Mouse (Mus musculus) lung, postnatal 0 days (tissue): ENCODE results near the gene Usp2. TPM values are rescaled to one million over a fixed set of nuclear protein-coding genes. Genes with fewer than 3 reads are reported as not detected.

Experiments
- ATAC-seq: fragments of 200-750 bp; cut with Nextera tagmentation; 2 replicates; pipeline ENCODE4 v1.8.0; 2017; ENCODE audit warnings: moderate library complexity
- DNase-seq: peaks from one replicate; pipeline ENCODE4 v3.0.0-alpha.2; 2016; ENCODE audit warnings: low spot score
- H3K27ac ChIP-seq: fragments of 300-500 bp; sonication (generic); 2 replicates; pipeline ENCODE4 v1.5.1; 2014; ENCODE audit warnings: antibody characterized with exemption, mild to moderate bottlenecking, low read length, mixed read lengths
- H3K27me3 ChIP-seq: fragments of 300-500 bp; sonication (generic); replicated peaks from 2 replicates; pipeline ENCODE4 v1.6.1; 2014; ENCODE audit warnings: low read length, mixed read lengths; ENCODE audit not compliant: insufficient read depth
- H3K36me3 ChIP-seq: fragments of 300-500 bp; sonication (generic); 2 replicates; pipeline ENCODE4 v1.6.1; 2014; ENCODE audit warnings: low read length, mixed read lengths; ENCODE audit not compliant: insufficient read depth
- H3K4me1 ChIP-seq: fragments of 300-500 bp; sonication (generic); 2 replicates; pipeline ENCODE4 v1.6.1; 2014; ENCODE audit warnings: antibody characterized with exemption, low read depth, low read length, mixed read lengths; ENCODE audit not compliant: insufficient read depth
- H3K4me2 ChIP-seq: fragments of 300-500 bp; sonication (generic); replicated peaks from 2 replicates; pipeline ENCODE4 v1.6.1; 2014; ENCODE audit warnings: low read depth, mild to moderate bottlenecking, low read length, moderate library complexity, mixed read lengths
- H3K4me3 ChIP-seq: fragments of 300-500 bp; sonication (generic); 2 replicates; pipeline ENCODE4 v1.5.1; 2014; ENCODE audit warnings: low read depth, low read length
- H3K9ac ChIP-seq: fragments of 300-500 bp; sonication (generic); replicated peaks from 2 replicates; pipeline ENCODE4 v1.6.1; 2014; ENCODE audit warnings: low read depth, mild to moderate bottlenecking
- H3K9me3 ChIP-seq: fragments of 300-500 bp; sonication (generic); 2 replicates; pipeline ENCODE4 v1.6.1; 2016; ENCODE audit warnings: low read length, mixed read lengths
- CTCF ChIP-seq: IDR thresholded peaks from 2 replicates; pipeline ENCODE4 v1.5.1; 2016; ENCODE audit warnings: antibody characterized with exemption, mild to moderate bottlenecking
- EP300 ChIP-seq: IDR thresholded peaks from 2 replicates; pipeline ENCODE4 v1.6.1; 2016; ENCODE audit warnings: antibody characterized with exemption, mild to moderate bottlenecking, control low read depth
- WGBS: fragments of 180-500 bp; shearing (Covaris S2); extraction: QIAGEN DNeasy Blood & Tissue Kit; methylation state at CpG from one replicate; pipeline ENCODE4 v1.1.7; 2014; 5-methylcytosine and 5-hydroxymethylcytosine counted together
- polyA plus RNA-seq: library from polyadenylated mRNA; unstranded; fragments of >200 nt; fragmentation: Nextera tagmentation; extraction: Ambion mirVana; gene quantifications from 2 replicates; pipeline ENCODE4 v1.2.1, GENCODE M21; 2015

The Usp2 gene
- polyA plus RNA-seq, 1 experiment from 2014 or later = 11.0 TPM

DNA sequence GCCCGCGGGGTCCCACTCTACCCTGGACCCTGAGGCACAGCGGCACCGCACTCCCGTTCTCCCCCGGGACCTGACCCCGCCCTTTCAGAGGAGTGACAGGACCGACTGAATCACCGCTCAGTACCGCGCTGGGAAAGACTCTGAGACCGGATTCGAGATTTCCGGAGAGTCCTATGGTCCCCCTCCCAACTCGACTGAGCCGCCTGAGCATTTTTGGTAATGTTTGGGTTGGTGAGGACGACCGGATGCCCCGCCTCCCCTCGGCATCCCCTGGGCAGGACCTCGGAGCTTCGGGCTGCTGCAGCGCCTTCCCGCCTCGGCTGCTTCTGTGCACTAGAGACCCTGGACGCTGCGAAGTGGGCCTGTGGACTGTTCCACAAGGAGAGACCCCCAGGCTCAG lies 63.2 kb downstream of the Usp2 start:
- WGBS = under 1% methylated on average over 27 of the region's 27 CpGs
- Histone ChIP-seq H3K9ac (peak overlapping the region; percentile 37; the same call in 1 of the 2 replicates), H3K36me3 (no peaks in the 10 kb centered on the region), H3K27me3 (0 out of 2 replicates have a peak, but pooled peaks cover 4% of the 10 kb centered on the region), H3K9me3 (no peaks in the 10 kb centered on the region), H3K4me3 (peak overlapping the region; percentile 33), H3K27ac (peak overlapping the region; percentile 90), H3K4me1 (peaks cover 16% of the 10 kb centered on the region; the same call in 1 of the 2 replicates), H3K4me2 (peak overlapping the region; percentile 56)
- no peak; the same call in 1 of the 2 replicates for TF ChIP-seq CTCF
- no peak; the same call in none of the 2 replicates for TF ChIP-seq EP300
- peak; percentile 91 for DNase-seq
- peak; percentile 75 for ATAC-seq

DNA sequence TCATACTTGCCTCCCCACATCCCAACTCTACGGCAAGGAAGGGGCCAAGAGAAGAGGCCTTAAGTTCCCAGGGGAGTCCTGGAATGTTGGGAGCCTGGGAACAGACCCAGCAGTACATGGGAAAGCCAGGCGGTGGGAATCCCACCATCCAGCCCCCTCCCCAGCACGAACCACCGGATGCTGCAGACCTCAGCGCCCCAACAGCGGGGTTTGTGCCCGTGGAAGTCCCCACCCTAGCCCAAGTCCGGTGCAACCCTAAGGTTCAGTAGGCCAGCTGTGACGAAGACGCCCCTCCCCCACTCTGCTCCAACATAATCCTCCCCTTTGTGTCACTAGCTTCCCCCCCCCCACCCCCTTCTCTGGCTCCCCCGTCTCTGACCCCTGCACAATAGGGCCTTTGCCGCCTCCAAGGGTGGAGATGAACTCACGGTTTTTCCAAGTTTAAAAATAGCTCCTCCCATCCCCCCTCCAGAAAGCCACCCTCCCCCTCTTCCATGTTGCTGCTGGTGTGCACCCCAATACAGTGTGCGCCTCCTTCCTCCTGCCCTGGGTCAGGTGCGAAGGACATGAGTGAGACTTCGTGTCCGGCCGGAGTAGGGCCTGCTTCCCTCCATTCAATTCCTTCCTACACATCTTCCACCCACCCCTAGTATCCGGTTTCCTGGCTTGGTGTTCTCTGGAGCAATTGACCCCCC lies 63.9 kb downstream of the Usp2 start:
- 31% methylated on average over 18 of the region's 19 CpGs for WGBS
- Histone ChIP-seq H3K9me3 (no peaks in the 10 kb centered on the region), H3K4me3 (peak overlapping the region; percentile 33), H3K9ac (no peak overlapping the region), H3K4me2 (peak overlapping the region; percentile 56), H3K4me1 (peaks cover 16% of the 10 kb centered on the region; the same call in 1 of the 2 replicates), H3K27ac (peak overlapping the region; percentile 90), H3K36me3 (no peaks in the 10 kb centered on the region), H3K27me3 (0 out of 2 replicates have a peak, but pooled peaks cover 4% of the 10 kb centered on the region)
- DNase-seq = peak; percentile 68
- ATAC-seq = peak; percentile 50
- TF ChIP-seq EP300 = no peak; the same call in 1 of the 2 replicates
- no peak for TF ChIP-seq CTCF

DNA sequence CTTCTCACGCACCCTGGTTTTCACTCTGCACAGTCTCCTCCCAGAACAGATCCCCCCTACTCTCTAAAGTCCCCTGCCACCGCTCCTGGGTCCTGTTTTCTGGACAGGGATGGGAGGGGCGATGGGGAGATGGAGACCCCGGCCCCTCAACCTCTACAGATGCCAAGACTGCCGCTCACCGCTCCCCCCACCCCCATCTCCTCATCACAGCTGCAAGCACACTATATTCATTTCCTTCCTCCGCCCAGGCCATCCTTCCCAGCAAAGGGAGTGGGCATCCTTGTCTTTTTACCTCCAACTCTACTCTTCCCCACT lies 64.4 kb downstream of the Usp2 start:
- no peak for DNase-seq
- Histone ChIP-seq H3K9ac (no peak overlapping the region), H3K4me3 (no peak overlapping the region), H3K9me3 (no peaks in the 10 kb centered on the region), H3K27ac (peak overlapping the region; percentile 90), H3K4me2 (peak overlapping the region; percentile 14; the same call in 1 of the 2 replicates), H3K27me3 (0 out of 2 replicates have a peak, but pooled peaks cover 4% of the 10 kb centered on the region), H3K4me1 (peaks cover 15% of the 10 kb centered on the region; the same call in 1 of the 2 replicates), H3K36me3 (no peaks in the 10 kb centered on the region)
- TF ChIP-seq EP300 (peak; percentile 42), CTCF (no peak)
- 48% methylated on average over 7 of the region's 7 CpGs for WGBS
- no peak for ATAC-seq

GRCm38 (mm10) chr9:44132200-44132599 lies 65.4 kb downstream of the Usp2 start:
- H3K36me3 ChIP-seq = no peaks in the 10 kb centered on the region
- no peak for TF ChIP-seq EP300
- ATAC-seq = no peak
- H3K9ac ChIP-seq = no peak overlapping the region
- 32% methylated on average over 5 of the region's 5 CpGs for WGBS
- H3K4me2 ChIP-seq = no peak overlapping the region
- no peak for DNase-seq
- 0 out of 2 replicates have a peak, but pooled peaks cover 4% of the 10 kb centered on the region for H3K27me3 ChIP-seq
- H3K9me3 ChIP-seq = no peaks in the 10 kb centered on the region
- peak overlapping the region; percentile 90 for H3K27ac ChIP-seq
- H3K4me1 ChIP-seq = peaks cover 12% of the 10 kb centered on the region; the same call in 1 of the 2 replicates
- no peak overlapping the region for H3K4me3 ChIP-seq

GRCm38 (mm10) chr9:44133287-44133686 lies 66.5 kb downstream of the Usp2 start:
- Histone ChIP-seq H3K4me2 (peak overlapping the region; percentile 86), H3K4me3 (peak overlapping the region; percentile 68), H3K4me1 (peaks cover 9% of the 10 kb centered on the region; the same call in 1 of the 2 replicates), H3K27me3 (0 out of 2 replicates have a peak, but pooled peaks cover 4% of the 10 kb centered on the region), H3K9me3 (no peaks in the 10 kb centered on the region), H3K36me3 (no peaks in the 10 kb centered on the region), H3K27ac (peak overlapping the region; percentile 89), H3K9ac (no peak overlapping the region)
- no peak for DNase-seq
- WGBS = 14% methylated on average over 2 of the region's 2 CpGs
- no peak for ATAC-seq
- no peak for TF ChIP-seq EP300

GRCm38 (mm10) chr9:44134101-44134850 lies 67.5 kb downstream of the Usp2 start, which contains the start of gene Mcam:
TSS of gene Mcam (plus strand) at chr9:44134469.
- under 1% methylated on average over 30 of the region's 55 CpGs for WGBS
- 0 out of 2 replicates have a peak, but pooled peaks cover 4% of the 10 kb centered on the region for H3K27me3 ChIP-seq
- peak within 1 kb of the TSS; percentile 86 for H3K4me2 ChIP-seq
- no peaks in the 10 kb centered on the region for H3K9me3 ChIP-seq
- peak; percentile 60 for DNase-seq
- H3K9ac ChIP-seq = peak within 1 kb of the TSS; percentile 75
- peak within 1 kb of the TSS; percentile 68 for H3K4me3 ChIP-seq
- ATAC-seq = peak; percentile 16
- H3K27ac ChIP-seq = peak within 1 kb of the TSS; percentile 89
- H3K4me1 ChIP-seq = peaks cover 9% of the 10 kb centered on the region; the same call in 1 of the 2 replicates
- peaks cover 7% of the 10 kb centered on the region; the same call in 1 of the 2 replicates for H3K36me3 ChIP-seq
- TF ChIP-seq CTCF = no peak
- TF ChIP-seq EP300 = no peak
